7 mouse cellular contexts compared by ENCODE assay signal in genomic region chr5:115483947-115484920, GRCm38 (mm10). TPM values are rescaled to one million over a fixed set of nuclear protein-coding genes. Genes with fewer than 3 reads are reported as not detected.
DNase-seq lines count a peak whose midpoint lies in the region; ATAC-seq lines count a peak whose summit lies in the region.

Gene Sirt4, minus strand, starts transcription at chr5:115484725.

- peak; percentile 58 to 65 for DNase-seq in adrenal gland, adult 18-20 months (ENCODE audit: low spot score in 2 of 2)
- peak; percentile 98 for DNase-seq in embryo, embryonic 10 days (ENCODE audit: low spot score)
- DNase-seq in gastrocnemius, postnatal 10 days: peak; percentile 51
- DNase-seq in induced T-regulatory cell, adult 2 months (ENCODE audit: low read depth): peak; percentile 96
- peak; percentile 87 to 93 for DNase-seq in left cerebral cortex, adult 9 months (ENCODE audit: low spot score in 2 of 2)
- peak; percentile 95 for DNase-seq in skeletal muscle tissue, adult 2 months (ENCODE audit: low read depth, low spot score)

- ATAC-seq in megakaryocyte progenitor cell, adult 5-6 weeks (replicated peaks; ENCODE audit: poor library complexity): peak; percentile 96

RNA-seq across cellular contexts. Expression of gene Sirt4, which starts in this region (rescaled TPM):
- 10 to 100 TPM; 18.1 to 21.2 TPM for total RNA-seq in adrenal gland, adult 18-20 months (2021)
- 10 to 100 TPM; 12.7 to 16.6 TPM for total RNA-seq in gastrocnemius, postnatal 10 days (2021)
- 9.8 and 12.3 TPM in 2 replicates for total RNA-seq in megakaryocyte progenitor cell, adult 5-6 weeks (2015)
- 2.8 and 4.6 TPM in 2 replicates for total RNA-seq in megakaryocyte progenitor cell, adult 5-6 weeks (2017)

Comparison
In these comparisons a context has a peak if more than half of its experiments do, and no peak if none do; other contexts are left out.
1. Peak in every context shown above with its lines: DNase-seq and ATAC-seq.